16 mouse cellular contexts compared by ENCODE assay signal in the genomic region with DNA sequence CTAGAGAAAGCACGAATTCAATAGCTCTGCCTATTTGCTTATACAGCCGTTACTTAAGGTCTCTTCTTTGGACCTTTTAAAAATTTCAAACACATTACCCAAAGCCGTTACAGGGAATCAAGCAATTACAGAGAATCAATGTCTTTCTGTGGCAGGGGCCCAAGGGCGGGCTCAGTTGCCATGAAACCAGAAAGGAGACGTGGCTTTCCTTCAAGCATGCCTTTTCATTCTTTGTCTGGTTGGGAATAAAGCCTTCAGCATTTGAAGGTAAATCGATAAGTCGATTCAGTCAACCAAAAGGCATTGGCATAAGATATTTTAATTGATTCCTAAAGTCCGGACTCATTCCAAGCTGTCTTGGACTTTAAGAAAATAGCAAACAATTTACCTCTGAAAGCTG.
DNase-seq lines count a peak whose midpoint lies in the region; ATAC-seq and TF ChIP-seq lines count a peak whose summit lies in the region.
"Had no signal": no experiment of that assay in that cellular context is flagged by ENCODE, and none has a peak within 500 bp of the region (broad histone marks: within the 10 kb centered on the region; RNA-seq: fewer than 3 reads in every experiment).

No protein-coding gene starts in this region.

- peak; percentile 39 for DNase-seq in right cerebral cortex, postnatal 4 days
- no peak for DNase-seq in right cerebral cortex, adult 18-20 months
- DNase-seq in forebrain, postnatal 0 days = no peak
- DNase-seq in retina, postnatal 1 day = peak; percentile 27
- DNase-seq in layer of hippocampus, adult 9-11 months = no peak
- DNase-seq in kidney, adult 18-20 months = no peak
- no peak for DNase-seq in left cerebral cortex, adult 2 months (ENCODE audit: extremely low spot score in 1 of 2, low spot score in 2 of 2)
- DNase-seq: gastrocnemius, postnatal 36 days; heart, postnatal 14 days; liver; liver, postnatal 0 days had no signal

- peaks cover 6% of the 10 kb centered on the region for H3K4me1 ChIP-seq in forebrain, postnatal 0 days (ENCODE audit: insufficient read depth)
- H3K4me1 ChIP-seq in midbrain, embryonic 13.5 days (replicated peaks) = peaks cover 57% of the 10 kb centered on the region
- H3K4me1 ChIP-seq: intestine, embryonic 15.5 days had no signal

- H3K4me2 ChIP-seq in forebrain, postnatal 0 days (ENCODE audit: low read depth) = no peak overlapping the region
- no peak overlapping the region for H3K4me2 ChIP-seq in midbrain, embryonic 13.5 days (replicated peaks)
- H3K4me2 ChIP-seq: intestine, embryonic 15.5 days had no signal

- intact Hi-C loops in left cerebral cortex, adult 2 months (cut with DNase I) = no loop called here

- H3K27ac ChIP-seq in forebrain, postnatal 0 days (ENCODE audit: low read depth, low read length) = peak overlapping the region; percentile 5; the same call in 1 of the 2 replicates
- H3K27ac ChIP-seq in midbrain, embryonic 13.5 days = peak overlapping the region; percentile 27
- H3K27ac ChIP-seq in left cerebral cortex, adult 2 months = no peak overlapping the region
- H3K27ac ChIP-seq: embryonic facial prominence, embryonic 10.5 days; intestine, embryonic 15.5 days; kidney, postnatal 0 days had no signal

- ATAC-seq in forebrain, postnatal 0 days = peak; percentile 38; the same call in 1 of the 2 replicates
- ATAC-seq in midbrain, embryonic 13.5 days = peak; percentile 38
- ATAC-seq: intestine, embryonic 15.5 days; liver, postnatal 0 days had no signal

- no peaks in the 10 kb centered on the region for H3K36me3 ChIP-seq in forebrain, postnatal 0 days (ENCODE audit: insufficient read depth)
- no peaks in the 10 kb centered on the region for H3K36me3 ChIP-seq in midbrain, embryonic 13.5 days
- H3K36me3 ChIP-seq: embryonic facial prominence, embryonic 10.5 days; G1E; intestine, embryonic 15.5 days had no signal

- no peaks in the 10 kb centered on the region for H3K9me3 ChIP-seq in forebrain, postnatal 0 days (ENCODE audit: low read length)
- no peaks in the 10 kb centered on the region for H3K9me3 ChIP-seq in midbrain, embryonic 13.5 days
- H3K9me3 ChIP-seq: embryonic facial prominence, embryonic 10.5 days; intestine, embryonic 15.5 days had no signal

- 8% methylated on average over 8 of the region's 8 CpGs for WGBS in forebrain, postnatal 0 days
- WGBS in midbrain, embryonic 13.5 days = 5% methylated on average over 8 of the region's 8 CpGs

- no peak overlapping the region for H3K4me3 ChIP-seq in forebrain, postnatal 0 days (ENCODE audit: low read depth, low read length)
- no peak overlapping the region for H3K4me3 ChIP-seq in midbrain, embryonic 13.5 days (replicated peaks)
- no peak overlapping the region for H3K4me3 ChIP-seq in left cerebral cortex, adult 2 months
- H3K4me3 ChIP-seq: embryonic facial prominence, embryonic 10.5 days; intestine, embryonic 15.5 days had no signal

- H3K27me3 ChIP-seq in forebrain, postnatal 0 days (ENCODE audit: insufficient read depth, low read length) = no peaks in the 10 kb centered on the region
- 0 out of 2 replicates have a peak, but pooled peaks cover 3% of the 10 kb centered on the region for H3K27me3 ChIP-seq in midbrain, embryonic 13.5 days
- H3K27me3 ChIP-seq: intestine, embryonic 15.5 days had no signal

- H3K9ac ChIP-seq in forebrain, postnatal 0 days = no peak overlapping the region
- H3K9ac ChIP-seq in midbrain, embryonic 13.5 days (replicated peaks) = no peak overlapping the region
- H3K9ac ChIP-seq: intestine, embryonic 15.5 days; liver, postnatal 0 days had no signal

- TF ChIP-seq CTCF in forebrain, postnatal 0 days (IDR thresholded peaks at IDR 0.05; ENCODE audit: low read depth) = no peak
- no peak for TF ChIP-seq CTCF in left cerebral cortex, adult 2 months (IDR thresholded peaks at IDR 0.05)

Comparison
In these comparisons a context has a peak if more than half of its experiments do, and no peak if none do; other contexts are left out.
1. DNase-seq: peak in right cerebral cortex, postnatal 4 days (single experiment) and retina, postnatal 1 day (single experiment); none in right cerebral cortex, adult 18-20 months (single experiment), forebrain, postnatal 0 days (single experiment), layer of hippocampus, adult 9-11 months (single experiment), kidney, adult 18-20 months (single experiment) and left cerebral cortex, adult 2 months (0 of 2).